Mouse (Mus musculus): Measurements from ENCODE around the gene Slfn5.
"Not testable (repeated sequence)": the region's sequence is repeated elsewhere in the genome, so short reads cannot be mapped to it uniquely, and the experiment has no call there.

Slfn5 gene

DNA sequence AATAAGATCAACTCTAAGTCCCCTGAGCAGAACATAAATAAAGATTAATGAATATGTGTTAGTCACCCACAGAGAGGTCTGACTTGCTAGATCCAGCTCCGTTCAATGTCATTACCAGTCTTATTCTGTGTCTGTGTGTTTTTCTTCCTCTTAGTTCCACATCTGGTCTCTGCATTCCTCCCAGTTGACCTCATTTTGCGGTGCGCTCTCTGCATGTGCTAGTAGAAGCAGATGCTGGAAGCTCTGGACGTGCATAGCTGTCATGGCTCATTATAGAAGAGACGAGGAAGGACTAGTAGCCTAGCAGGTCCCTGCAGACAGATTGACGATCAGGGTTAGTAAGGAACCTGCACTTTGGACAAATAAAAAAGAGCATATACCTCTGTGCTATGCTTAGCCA, 7.8 kb upstream of the Slfn5 start:
- CTCF ChIA-PET: no interaction called here

DNA sequence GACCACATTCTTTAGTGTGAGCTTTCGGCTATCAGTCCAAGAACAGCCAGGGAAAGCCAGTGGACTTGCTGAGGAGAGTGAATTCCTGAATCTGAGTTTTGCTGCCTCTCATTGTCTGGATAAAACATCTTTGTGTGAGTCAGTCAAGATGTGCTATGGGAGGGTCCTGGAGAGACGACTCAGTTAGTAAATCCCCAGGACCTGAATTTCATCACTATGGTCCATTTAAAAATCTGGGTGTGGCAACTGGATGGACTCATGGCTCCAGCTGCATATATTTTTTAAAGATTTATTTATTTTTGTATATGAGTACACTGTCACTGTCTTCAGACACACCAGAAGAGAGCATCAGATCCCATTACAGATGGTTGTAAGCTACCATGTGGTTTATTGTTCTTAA, 5.5 kb upstream of the Slfn5 start:
- CTCF ChIA-PET: interaction anchor here (0.7 kb wide), 1 partner anchor 269 kb away, joined by 6 read pairs; no protein-coding TSS in a partner anchor

DNA sequence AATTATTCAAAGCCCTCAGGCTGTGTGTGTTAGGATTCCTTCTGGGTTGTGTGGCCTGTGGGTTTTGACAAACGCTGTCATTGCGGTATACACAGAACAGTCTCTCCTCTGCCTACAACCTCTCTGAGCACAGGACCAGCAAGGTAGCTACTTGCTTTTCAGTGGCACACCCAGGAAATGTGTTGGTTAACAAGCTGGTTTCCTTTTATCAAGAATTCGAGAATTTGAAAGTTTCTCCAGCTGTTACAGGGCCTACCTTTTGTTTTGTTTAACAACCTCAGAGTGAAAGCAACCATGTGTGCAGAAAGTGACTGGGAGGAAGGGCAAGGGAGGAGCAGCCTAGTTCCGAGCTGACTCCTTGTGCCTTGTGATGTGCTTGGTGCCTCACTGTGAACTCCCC, 3.7 kb upstream of the Slfn5 start:
- CTCF ChIA-PET: no interaction called here

DNA sequence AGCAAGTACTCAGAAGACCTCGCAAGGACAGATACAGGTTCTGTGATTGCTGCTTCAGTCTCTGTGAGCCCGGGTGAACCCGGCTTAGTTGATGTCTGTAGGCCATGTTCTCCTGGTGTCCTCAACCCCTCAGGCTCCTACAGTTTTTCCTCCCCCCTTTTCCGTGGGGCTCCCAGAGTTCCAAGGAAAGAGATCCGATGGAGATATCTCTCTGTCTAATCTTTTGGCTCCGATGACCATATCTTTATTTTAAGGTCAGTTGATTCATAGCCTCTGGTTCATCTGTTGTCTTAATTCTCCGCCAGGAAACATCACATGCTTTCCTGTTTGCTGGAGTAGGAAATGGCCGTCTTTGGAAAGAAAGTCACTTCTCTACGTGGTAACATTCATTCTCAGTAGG, 2.1 kb upstream of the Slfn5 start:
- CTCF ChIA-PET: no interaction called here

DNA sequence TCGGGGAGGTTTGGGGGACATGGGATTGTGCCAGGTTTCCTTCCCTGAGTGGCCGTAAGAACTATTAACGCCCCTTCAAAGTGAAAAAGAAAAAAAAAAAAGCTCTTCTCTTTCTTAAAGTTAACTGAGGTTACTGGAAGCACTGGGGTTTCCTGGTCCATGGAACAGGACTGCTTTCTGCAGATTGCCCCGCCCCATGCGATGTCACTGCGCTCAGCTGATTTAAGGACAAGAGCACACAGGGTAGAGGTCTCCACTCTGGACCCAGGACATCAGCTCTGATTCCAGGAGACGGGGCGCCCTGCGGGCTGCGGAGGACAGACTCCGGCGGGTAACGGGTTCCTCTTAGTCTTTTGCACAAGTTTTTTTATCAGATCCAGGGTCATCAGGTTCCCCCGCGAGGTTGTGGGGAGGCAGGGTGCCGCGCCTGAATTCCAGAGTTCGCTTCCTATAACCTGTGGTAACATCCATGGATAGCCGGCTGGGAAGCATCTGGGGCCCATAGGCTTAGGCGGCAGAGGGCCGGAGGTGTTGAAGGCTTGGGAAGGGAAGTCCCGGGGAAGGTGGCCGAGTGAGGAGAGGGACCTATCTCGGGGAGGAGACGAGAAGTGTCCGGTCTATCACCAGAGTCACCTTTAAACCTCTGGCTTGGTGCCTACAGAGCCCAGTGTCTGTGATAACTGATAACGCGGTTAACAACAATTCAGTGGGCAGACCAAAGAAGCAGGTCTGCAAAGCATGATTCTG, 889 bp downstream of the Slfn5 start:
- CTCF ChIA-PET: interaction anchor here (0.7 to 0.9 kb wide), 2 partner anchors 10 to 174 kb away, joined by 3 to 4 read pairs; no protein-coding TSS in a partner anchor

DNA sequence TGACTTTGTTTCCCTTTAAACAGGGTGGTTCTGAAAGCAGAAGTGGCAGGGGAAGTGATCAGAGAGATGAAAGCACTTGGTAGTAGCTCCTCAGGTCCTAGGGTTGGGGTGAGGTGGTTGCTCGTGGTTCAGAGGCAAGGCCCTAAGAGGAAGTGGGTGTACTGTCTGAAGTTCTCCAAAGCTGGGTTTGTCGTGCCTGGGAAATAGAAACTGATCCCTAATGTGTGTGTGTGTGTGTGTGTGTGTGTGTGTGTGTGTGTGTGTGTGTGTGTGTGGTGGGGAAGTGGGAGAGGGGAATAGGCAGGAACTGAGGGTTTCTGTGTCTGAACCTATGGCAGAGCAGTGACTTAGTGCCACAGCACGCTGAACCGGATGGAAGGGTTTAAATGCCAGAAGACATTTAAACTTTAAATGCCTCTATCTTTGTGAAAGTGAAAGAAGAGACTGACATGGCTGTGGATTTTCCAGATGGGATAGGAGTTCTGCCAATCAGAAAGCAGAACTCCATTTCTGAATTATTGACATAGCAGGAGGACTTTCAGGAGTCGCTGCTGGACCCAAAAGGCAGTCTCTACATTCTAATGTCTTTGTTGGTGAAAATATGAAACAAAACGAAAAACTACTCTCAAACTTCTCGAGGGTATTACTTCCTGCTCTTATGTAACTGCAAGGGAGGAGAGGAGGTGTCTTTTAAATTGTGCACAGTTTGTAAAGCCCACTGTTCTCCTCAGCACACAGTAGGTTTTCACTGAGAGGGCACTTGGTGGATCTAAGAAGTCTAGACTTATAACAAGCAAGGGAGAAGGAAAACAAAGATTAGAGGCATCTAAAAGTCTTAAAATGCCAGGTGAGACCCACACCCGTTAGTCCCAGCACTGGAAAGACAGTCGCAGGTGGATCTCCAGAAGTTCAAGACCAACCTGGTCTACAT, 1.7 kb downstream of the Slfn5 start:
- CTCF ChIA-PET: no interaction called here

DNA sequence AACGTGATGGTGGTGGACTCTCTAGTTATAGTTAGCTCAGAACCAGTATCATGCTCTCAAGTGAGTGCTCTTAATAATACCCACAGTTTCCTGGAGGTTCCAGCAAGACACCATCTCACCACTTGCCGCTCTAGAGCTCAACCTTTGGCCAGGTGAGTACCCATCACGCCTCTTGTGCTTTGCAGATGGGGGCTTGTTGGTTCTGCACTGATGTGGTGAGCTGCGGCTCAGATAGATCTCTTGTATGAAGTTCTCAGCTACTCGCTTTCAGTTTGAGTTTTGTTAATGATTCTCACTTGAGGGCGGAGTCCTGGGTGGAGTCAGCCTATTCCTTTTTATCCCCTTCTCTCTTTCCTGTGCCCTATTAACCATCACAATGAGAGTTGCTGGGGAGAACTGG, 3.5 kb downstream of the Slfn5 start:
- CTCF ChIA-PET: interaction anchor here (0.8 kb wide), 1 partner anchor 40 kb away, joined by 3 read pairs; no protein-coding TSS in a partner anchor

DNA sequence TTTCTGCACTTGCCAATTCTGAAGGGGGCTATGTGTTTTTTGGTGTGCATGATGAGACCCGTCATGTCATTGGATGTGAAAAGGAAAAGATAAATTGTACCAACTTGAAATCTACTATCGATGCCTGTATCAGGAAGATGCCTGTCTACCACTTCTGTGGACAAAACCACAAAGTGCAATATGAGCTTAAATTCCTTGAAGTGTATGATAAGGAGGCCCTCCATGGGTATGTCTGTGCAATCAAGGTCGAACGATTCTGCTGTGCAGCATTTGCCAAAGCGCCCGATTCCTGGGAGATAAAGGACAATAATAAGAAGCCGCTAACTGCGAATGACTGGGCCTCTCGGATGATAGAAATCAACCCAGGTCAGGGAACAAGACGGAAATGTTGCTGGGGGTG, 5.8 kb downstream of the Slfn5 start:
- CTCF ChIA-PET: no interaction called here

DNA sequence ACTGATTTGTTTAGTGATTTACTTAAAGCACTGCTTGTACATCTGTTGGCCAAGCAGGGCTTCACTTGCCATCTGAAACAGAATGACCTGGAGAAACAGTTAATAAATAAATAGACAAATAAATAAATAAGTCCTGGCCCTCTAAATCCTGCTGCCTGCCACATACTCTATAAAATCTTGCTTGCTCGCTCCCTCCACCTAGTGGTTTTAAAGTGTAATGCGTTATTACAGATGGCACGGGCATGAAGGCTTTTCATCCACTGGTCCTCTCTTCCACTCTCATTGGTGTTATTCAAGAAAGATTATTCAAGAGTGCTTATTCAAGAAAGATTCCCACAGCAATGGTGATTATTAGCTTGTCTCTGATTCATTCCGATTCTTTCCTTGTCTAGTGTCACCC, 8.5 kb downstream of the Slfn5 start:
- CTCF ChIA-PET: interaction anchor here (0.6 kb wide), 1 partner anchor 33 kb away, joined by 3 read pairs; no protein-coding TSS in a partner anchor

DNA sequence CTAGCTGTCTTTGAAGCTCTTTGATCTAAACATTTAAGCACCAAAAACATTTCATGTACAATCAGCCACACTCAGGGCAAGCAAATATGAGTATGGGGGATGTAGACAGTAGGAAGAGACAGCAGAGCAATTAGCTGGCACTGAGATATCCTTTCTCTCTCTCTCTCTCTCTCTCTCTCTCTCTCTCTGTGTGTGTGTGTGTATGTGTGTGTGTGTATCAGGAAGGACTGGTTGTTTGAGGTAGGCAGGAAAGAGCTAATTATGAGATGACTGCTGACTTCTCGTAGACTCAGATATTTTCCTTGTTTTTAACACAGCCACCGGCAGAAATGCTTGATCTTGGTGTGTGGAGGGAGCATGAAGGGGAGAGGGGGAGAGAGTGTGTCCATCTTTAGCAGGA, 10.6 kb downstream of the Slfn5 start:
- CTCF ChIA-PET: interaction anchor here (0.6 to 0.7 kb wide), 2 partner anchors 10 to 22 kb away, joined by 3 to 4 read pairs; no protein-coding TSS in a partner anchor

DNA sequence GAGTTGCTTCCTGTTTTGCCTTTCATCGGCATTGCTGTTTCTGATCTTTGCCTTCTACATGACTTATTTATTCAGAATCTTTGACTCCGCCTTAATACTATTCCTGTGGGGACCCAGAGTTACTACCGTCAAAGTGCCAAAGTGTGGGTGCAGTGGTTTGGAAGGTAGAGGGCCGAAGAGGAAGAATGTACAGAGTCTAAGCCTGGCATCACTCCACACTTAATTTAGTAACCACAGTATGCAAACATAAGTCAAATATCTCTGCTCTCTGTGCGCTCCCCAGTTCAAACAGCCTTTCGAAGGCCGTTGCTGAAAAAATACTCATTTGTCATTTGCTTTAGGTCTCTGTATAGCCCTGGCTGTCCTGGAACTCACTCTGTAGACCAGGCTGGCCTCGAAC, 11.1 kb downstream of the Slfn5 start:
- CTCF ChIA-PET: interaction anchor here (0.6 to 0.7 kb wide), 2 partner anchors 10 to 22 kb away, joined by 3 to 4 read pairs; no protein-coding TSS in a partner anchor

DNA sequence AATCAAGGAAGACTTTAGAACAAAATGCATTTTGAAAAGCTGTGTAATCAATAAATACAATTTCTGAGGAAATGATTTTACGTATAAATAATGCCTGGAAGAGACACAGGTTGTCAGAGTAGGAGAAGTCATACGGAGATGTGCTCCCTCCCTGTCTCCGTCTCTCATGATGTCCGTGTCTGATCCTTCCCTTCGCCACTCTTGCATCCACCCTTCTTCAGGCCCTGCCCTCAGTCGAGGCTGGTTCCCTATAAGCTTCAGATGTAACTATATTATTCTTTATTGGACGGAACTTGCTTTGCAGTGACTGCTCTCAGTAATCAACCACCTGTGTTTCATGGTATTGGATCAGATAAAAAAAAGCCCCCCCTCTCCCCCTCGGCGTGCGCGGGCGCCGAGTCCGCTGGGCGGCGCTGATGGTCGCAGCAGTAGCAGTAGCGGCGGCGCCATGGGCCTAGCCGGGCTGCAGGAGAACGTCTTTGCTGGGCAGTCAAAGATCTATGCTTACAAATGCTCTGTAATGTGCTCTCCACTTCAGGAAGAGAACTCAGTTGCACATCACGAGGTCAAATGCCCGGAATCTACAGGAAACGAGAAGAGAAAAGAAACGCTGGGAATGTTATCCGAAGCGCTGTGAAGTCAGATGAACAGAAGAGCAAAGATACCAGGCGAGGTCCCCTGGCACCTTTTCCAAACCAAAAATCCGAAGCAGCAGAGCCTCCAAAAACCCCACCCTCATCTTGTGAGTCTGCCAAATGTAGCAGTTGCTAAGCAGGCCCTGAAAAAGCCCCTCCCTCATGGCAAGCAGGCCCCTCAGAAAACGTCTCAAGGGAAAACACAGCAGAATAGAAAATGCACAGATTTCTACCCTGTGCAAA, 19.8 kb downstream of the Slfn5 start:
- CTCF ChIA-PET: interaction anchor here (0.6 kb wide), 2 partner anchors 40 to 220 kb away, joined by 3 to 7 read pairs; partner anchors contain the start of gene Slfn3

DNA sequence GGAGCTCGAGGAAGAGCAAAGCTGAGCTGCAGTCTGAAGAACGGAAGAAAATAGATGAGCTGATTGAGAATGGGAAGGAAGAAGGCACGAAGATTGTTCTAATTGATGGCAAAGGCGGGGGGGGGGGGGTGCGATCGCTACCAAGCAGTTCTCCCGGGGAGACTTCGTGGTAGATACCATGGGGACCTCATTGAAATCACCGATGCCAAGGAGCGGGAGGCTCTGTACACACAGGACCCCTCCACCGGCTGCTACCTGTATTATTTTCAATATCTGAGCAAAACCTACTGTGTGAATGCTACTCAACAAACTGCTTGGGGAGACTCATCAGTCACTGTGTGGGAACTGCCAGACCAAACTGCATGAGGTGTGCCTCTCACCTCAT, 20.4 kb downstream of the Slfn5 start:
- CTCF ChIA-PET: interaction anchor here (0.6 kb wide), 2 partner anchors 39 to 220 kb away, joined by 3 to 7 read pairs; partner anchors contain the start of gene Slfn3

DNA sequence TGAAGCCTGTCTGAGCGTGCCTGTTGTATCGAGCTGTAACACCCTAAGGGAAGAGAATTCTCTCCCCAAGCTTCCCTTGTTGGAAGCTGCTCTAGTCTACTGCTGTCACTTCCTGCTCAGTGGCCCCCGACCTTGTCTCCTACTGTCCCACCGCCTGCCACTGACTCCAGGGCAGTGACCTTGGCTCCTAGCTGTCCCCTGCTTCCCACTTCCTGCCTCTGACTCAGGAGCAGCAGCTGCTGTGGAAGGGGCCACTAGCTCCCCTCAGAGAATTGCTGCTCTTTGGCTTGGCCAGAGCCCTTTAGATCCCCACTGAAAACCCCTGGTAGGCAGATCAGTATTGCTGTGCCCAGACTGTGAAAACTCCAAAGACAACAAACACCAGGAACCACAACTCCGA, 22.8 kb downstream of the Slfn5 start:
- CTCF ChIA-PET: no interaction called here

DNA sequence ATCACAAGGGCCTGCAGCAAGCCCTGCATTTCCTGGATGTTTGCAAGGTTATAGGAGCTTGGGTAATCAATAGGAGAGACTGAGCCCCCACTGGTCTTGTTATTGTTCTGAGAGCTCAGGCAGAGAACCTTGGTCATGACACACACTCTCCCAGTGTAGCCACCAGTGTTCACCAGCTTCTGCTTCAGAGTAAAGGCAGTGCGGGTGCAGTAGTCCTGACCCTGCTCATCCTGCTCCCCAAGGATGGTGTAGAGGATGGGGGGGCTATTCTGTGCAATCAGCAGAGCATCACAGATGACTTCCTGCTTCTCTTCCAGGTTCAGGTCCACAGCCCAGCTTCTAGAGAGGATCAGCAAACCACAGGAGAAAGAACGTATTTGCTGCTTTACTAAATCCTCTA, 31.3 kb downstream of the Slfn5 start:
- CTCF ChIA-PET: not testable (repeated sequence)

DNA sequence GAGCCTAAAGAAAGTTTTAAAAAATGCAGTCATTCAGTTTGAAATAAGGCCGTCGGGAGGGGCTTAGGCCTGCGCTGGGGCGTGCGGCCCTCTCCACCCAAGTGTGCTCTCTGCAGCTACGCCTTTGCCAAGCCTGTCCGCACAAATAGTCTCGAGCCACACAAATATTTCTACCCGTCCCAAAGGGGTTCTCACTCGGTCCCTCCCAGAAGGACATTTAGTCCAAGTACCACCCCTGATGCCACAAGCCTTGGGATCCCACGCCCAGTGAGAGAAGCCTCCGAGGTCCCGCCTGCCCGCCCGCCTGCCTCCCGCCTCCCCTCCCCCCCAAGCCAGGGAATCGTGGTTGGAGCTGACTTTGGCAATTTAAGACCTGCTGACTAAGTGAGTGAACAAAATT, 32.0 kb downstream of the Slfn5 start:
- CTCF ChIA-PET: no interaction called here

DNA sequence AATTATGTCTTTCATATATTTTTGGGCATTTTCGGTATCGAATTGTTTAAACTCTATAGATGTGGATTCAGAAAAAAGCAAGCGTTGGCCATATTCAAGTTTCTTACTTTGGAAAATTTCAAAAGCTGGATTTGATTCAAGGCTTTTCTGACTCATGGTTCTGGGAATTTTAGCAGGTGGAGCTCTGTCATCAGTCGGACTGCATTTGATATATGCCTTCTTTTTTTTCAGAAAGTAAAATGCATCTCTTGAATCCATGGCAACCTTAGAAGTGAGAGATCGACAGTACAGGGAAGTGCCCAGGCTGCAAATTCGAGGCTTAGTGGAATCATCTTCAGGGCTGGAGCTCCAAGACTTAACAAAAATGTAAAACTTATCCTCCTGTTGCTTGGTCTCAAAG, 36.5 kb downstream of the Slfn5 start:
- CTCF ChIA-PET: no interaction called here

DNA sequence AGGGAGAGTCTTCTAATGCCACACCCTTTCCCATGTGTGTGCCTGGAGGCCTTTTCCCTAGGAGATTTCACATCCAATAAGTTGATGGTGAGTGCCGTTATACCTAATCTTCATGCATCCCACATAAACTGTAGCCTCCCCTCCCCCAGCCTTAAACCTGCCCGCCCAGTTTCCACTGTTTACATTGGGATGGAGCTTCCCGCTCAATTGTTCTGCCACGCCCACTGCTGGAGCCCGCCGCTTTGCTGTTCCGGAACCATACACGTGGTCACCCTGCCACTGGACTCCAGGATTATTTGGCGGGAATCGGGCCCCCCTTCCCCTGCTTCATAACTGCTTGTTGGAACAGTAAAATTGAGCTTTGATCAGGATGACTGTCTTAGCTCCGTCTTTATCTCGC, 38.2 kb downstream of the Slfn5 start:
- CTCF ChIA-PET: no interaction called here

DNA sequence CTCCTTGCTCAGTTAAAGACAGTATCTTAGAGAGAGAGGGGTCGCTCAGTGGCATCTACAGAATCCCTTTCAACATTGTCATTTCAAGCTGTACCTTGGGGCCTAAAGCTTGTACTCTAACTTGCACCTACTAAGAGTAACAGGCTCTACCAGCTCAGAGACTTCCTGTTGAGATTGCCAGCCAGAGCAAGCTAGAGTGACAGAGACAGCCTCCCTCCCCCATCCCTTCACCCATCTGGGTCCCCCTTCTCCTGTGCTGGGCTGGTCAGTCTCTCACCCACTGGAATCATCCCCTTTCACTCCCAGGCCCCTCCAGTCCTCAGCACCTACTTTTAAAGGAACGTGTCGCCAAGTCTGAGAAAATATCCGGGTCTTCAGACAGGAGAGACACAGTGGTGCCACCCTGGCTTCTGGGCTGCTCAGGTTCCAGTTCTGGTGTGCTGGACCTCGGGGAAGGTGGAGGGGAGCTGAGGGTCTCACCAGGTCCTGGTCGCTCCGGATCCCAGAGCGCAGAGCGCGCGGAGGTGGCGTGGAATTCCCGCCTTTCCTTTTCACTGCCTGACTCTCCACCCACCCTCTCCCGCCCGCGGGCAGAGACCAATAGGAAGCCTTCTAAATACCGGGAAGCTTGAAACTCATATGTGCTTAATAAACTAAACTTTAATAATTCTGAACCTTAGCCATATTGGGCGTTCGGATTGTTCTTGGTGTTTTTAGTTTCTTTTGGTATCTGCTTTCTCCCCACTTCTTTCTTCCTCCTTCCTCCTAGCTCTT, 39.6 kb downstream of the Slfn5 start:
- CTCF ChIA-PET: not testable (repeated sequence)

DNA sequence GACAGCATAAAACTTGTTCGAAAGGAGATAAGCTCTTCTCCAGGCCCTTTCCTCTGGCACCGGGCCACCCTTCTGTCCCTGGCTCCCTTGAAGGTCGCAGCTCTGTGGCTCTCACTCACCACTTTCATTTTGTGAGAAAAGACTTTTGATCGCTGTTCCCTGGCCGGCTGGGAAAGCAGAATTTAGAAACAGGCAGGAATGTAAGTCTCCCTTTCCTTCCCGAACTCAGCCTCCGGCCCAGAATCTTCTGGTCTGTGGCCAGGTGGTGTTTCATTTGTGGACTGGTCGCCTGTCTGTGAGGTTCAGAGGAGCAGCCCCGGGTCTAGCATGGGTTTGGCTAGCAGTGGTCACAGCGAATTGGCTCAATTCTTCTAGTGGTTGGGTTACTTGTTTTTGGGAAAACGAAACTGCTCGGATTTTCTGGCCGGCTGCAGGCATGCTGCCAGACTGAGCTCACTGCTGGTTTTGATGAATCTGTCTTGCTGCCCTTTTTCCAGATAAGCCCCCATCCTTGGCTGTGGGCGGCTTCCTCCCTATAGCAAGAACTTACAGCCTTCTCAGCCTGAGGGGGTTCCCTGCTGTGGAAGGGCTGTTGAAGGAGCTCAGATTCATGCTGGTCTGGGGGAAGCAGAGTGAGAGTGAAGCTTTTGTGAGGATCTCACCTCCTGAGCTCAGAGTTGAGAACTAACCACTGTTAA, 40.5 kb downstream of the Slfn5 start, which contains the start of gene Slfn9:
Gene Slfn9, minus strand, starts transcription at position 362 of the 698 bp plus-strand sequence.
- CTCF ChIA-PET: interaction anchor here (0.6 kb wide), 1 partner anchor 28 kb away, joined by 7 read pairs; no protein-coding TSS in a partner anchor

All from spleen, embryonic (tissue).